Mouse (Mus musculus) layer of hippocampus, postnatal 25 days (tissue): ENCODE measurements around the gene Gli3. TPM values are rescaled to one million over a fixed set of nuclear protein-coding genes. Genes with fewer than 3 reads are reported as not detected.

Experiments
- DNase-seq, 2 experiments: peaks; one replicate each; pipeline ENCODE4 v3.0.0; 2022; ENCODE audit warnings: mixed read lengths in 2 of 2, low spot score in 1 of 2; ENCODE audit errors: extremely low spot score in 1 of 2
- total RNA-seq, 2 experiments: library from RNA; stranded (reverse); gene quantifications; 2 replicates each; pipeline ENCODE4 v1.2.3; 2021

The Gli3 gene
- total RNA-seq, 2 experiments from 2014 or later, result 8.1 to 9.1 TPM

GRCm38 (mm10) chr13:15487334-15487733, 24.3 kb downstream of the Gli3 start:
- DNase-seq, result no peak

GRCm38 (mm10) chr13:15488065-15488464, 25.0 kb downstream of the Gli3 start:
- DNase-seq, result no peak

- DNase-seq, result no peak
Measured at GRCm38 (mm10) chr13:15495820-15496219, 32.8 kb downstream of the Gli3 start.

GRCm38 (mm10) chr13:15498338-15498737, 35.3 kb downstream of the Gli3 start:
- DNase-seq, result no peak

- no peak for DNase-seq
Measured at GRCm38 (mm10) chr13:15510925-15511324, 47.9 kb downstream of the Gli3 start.

GRCm38 (mm10) chr13:15513114-15513513, 50.1 kb downstream of the Gli3 start:
- no peak for DNase-seq

- no peak for DNase-seq
Measured at GRCm38 (mm10) chr13:15514082-15514481, 51.0 kb downstream of the Gli3 start.

- no peak for DNase-seq
Measured at GRCm38 (mm10) chr13:15517048-15517760, 54.2 kb downstream of the Gli3 start.

GRCm38 (mm10) chr13:15520353-15520752, 57.3 kb downstream of the Gli3 start:
- no peak for DNase-seq

- DNase-seq, result no peak
Measured at GRCm38 (mm10) chr13:15522153-15522552, 59.1 kb downstream of the Gli3 start.

GRCm38 (mm10) chr13:15524208-15524607, 61.2 kb downstream of the Gli3 start:
- DNase-seq, result no peak

- no peak for DNase-seq
Measured at GRCm38 (mm10) chr13:15526691-15527090, 63.7 kb downstream of the Gli3 start.

GRCm38 (mm10) chr13:15531568-15531967, 68.5 kb downstream of the Gli3 start:
- DNase-seq, result no peak

GRCm38 (mm10) chr13:15537206-15537605, 74.2 kb downstream of the Gli3 start:
- DNase-seq, result no peak

GRCm38 (mm10) chr13:15537611-15538010, 74.6 kb downstream of the Gli3 start:
- no peak for DNase-seq

- no peak for DNase-seq
Measured at GRCm38 (mm10) chr13:15538389-15538788, 75.4 kb downstream of the Gli3 start.

- DNase-seq, result no peak
Measured at GRCm38 (mm10) chr13:15542053-15542452, 79.0 kb downstream of the Gli3 start.

GRCm38 (mm10) chr13:15543169-15543887, 80.3 kb downstream of the Gli3 start:
- DNase-seq, result no peak

- DNase-seq, result no peak
Measured at GRCm38 (mm10) chr13:15543888-15544640, 81.0 kb downstream of the Gli3 start.

GRCm38 (mm10) chr13:15545346-15545896, 82.4 kb downstream of the Gli3 start:
- no peak for DNase-seq

- DNase-seq, result no peak
Measured at GRCm38 (mm10) chr13:15546258-15546657, 83.2 kb downstream of the Gli3 start.
